Mouse (Mus musculus) stomach, embryonic 15.5 days (tissue): ENCODE data around the gene Mast1. TPM values are rescaled to one million over a fixed set of nuclear protein-coding genes. Genes with fewer than 3 reads are reported as not detected.

ENCODE experiments used
- ATAC-seq: fragments of 200-750 bp; cut with Nextera tagmentation; 2 replicates; pipeline ENCODE4 v1.8.0; 2017; ENCODE audit warnings: low read depth, moderate number of reproducible peaks, moderate TSS enrichment; ENCODE audit not compliant: insufficient read depth, low FRiP score
- H3K27ac ChIP-seq: fragments of 300-500 bp; sonication (generic); 2 replicates; pipeline ENCODE4 v1.5.1; 2015; ENCODE audit warnings: mild to moderate bottlenecking, inconsistent platforms
- H3K27me3 ChIP-seq: fragments of 300-500 bp; sonication (generic); replicated peaks from 2 replicates; pipeline ENCODE4 v1.6.1; 2015; ENCODE audit warnings: inconsistent platforms
- H3K36me3 ChIP-seq: fragments of 300-500 bp; sonication (generic); 2 replicates; pipeline ENCODE4 v1.6.1; 2015; ENCODE audit warnings: inconsistent platforms
- H3K4me1 ChIP-seq: fragments of 300-500 bp; sonication (generic); 2 replicates; pipeline ENCODE4 v1.6.1; 2015; ENCODE audit warnings: inconsistent platforms
- H3K4me2 ChIP-seq: fragments of 300-500 bp; sonication (generic); 2 replicates; pipeline ENCODE4 v1.6.1; 2015; ENCODE audit warnings: mild to moderate bottlenecking, inconsistent platforms
- H3K4me3 ChIP-seq: fragments of 300-500 bp; sonication (generic); replicated peaks from 2 replicates; pipeline ENCODE4 v1.5.1; 2015; ENCODE audit warnings: inconsistent platforms
- H3K9ac ChIP-seq: fragments of 300-500 bp; sonication (generic); 2 replicates; pipeline ENCODE4 v1.6.1; 2015; ENCODE audit warnings: inconsistent platforms
- H3K9me3 ChIP-seq: fragments of 300-500 bp; sonication (generic); 2 replicates; pipeline ENCODE4 v1.6.1; 2016; ENCODE audit warnings: inconsistent platforms
- WGBS: fragments of 180-500 bp; shearing (Covaris S2); methylation state at CpG from one replicate; pipeline ENCODE4 v1.1.7; 2015; 5-methylcytosine and 5-hydroxymethylcytosine counted together
- polyA plus RNA-seq: library from polyadenylated mRNA; unstranded; fragments of >200 nt; fragmentation: Nextera tagmentation; extraction: Ambion mirVana; gene quantifications from 2 replicates; pipeline ENCODE4 v1.2.1, GENCODE M21; 2015

The Mast1 gene
- polyA plus RNA-seq, 1 experiment from 2014 or later = 2.2 TPM

DNA sequence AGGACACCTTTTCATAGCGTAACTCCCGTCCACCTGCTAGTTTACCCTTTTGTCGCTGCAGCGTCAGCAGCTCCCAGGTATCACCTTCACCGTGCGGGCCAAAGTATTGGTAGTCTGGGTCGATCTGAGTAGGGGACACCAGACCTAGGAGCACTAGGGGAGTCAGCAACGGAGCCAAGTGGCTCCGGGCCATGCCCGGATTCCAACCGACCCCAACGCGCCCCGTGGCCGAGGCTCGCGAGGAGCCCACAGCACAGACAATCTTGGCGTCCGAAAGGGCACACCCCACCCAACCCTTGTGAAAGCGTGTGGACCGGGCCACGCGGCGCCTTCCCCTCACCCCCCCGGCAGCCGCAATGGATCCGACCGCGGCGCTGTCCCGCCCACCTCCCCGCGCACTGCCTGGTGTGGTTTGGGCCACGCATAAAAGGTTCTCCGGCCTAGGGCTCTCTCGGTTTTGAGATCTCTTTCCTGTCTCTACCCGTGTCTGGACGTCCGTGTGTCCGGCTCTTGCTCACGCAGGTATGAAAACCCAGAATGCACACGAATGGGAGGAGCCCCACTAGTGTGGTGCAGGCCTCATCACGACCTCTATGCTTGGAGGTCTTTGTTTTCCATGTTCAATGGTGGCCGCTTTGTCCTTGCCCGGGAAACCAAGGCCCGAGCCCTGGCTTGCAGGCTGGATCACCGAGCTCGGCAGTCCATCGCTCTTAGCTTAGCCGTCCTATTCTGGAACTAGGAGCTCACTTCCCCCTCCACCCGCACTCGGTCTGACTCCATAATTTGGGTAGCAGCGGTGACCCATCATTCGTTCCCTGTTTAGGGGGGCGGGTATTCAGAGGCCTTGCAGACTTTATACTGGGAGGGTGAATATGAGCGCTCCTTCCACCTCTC is 32.3 kb upstream of the Mast1 start, which contains the start of the genes Gm49661, Prdx2 and Rnaseh2a:
Gm49661 (minus strand) TSS at position 193 of the 894 bp plus-strand sequence.
Prdx2 (plus strand) TSS at position 347 of the 894 bp plus-strand sequence.
Rnaseh2a (minus strand) TSS at position 527 of the 894 bp plus-strand sequence.
- peak within 1 kb of the TSS; percentile 76 for H3K9ac ChIP-seq
- peak within 1 kb of the TSS; percentile 95 for H3K27ac ChIP-seq
- WGBS = under 1% methylated on average over 56 of the region's 56 CpGs
- H3K4me1 ChIP-seq = peaks cover 28% of the 10 kb centered on the region
- H3K9me3 ChIP-seq = no peaks in the 10 kb centered on the region
- H3K27me3 ChIP-seq = no peaks in the 10 kb centered on the region
- H3K4me2 ChIP-seq = peak within 1 kb of the TSS; percentile 84
- peaks cover 11% of the 10 kb centered on the region for H3K36me3 ChIP-seq
- ATAC-seq = peak; percentile 77
- peak within 1 kb of the TSS; percentile 71 for H3K4me3 ChIP-seq

DNA sequence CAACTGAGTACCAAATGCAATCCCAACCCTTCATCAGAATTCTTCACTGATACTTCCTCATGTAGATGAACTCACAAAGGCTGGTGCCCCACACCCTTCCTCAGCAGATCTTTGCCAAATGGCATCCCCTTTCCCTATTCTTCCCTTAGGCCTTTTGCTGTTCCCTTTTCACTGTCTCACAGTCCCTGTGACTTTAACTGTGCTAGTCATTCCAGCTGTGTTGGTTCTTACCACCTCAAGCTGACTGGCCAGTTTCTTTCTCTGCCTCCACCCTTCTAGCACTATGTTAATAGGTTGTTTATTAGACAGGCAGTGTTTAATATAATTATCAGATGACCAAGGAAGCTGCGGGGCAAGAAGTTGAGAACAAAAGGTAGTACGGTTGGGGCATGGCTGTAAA is 31.5 kb upstream of the Mast1 start:
- H3K9me3 ChIP-seq = no peaks in the 10 kb centered on the region
- H3K27me3 ChIP-seq = no peaks in the 10 kb centered on the region
- ATAC-seq = no peak
- WGBS = 6% methylated on average over 2 of the region's 2 CpGs
- peak overlapping the region; percentile 95 for H3K27ac ChIP-seq
- H3K9ac ChIP-seq = peak overlapping the region; percentile 76; the same call in 1 of the 2 replicates
- peak overlapping the region; percentile 84 for H3K4me2 ChIP-seq
- peaks cover 11% of the 10 kb centered on the region for H3K36me3 ChIP-seq
- peaks cover 25% of the 10 kb centered on the region for H3K4me1 ChIP-seq
- H3K4me3 ChIP-seq = peak overlapping the region; percentile 71

DNA sequence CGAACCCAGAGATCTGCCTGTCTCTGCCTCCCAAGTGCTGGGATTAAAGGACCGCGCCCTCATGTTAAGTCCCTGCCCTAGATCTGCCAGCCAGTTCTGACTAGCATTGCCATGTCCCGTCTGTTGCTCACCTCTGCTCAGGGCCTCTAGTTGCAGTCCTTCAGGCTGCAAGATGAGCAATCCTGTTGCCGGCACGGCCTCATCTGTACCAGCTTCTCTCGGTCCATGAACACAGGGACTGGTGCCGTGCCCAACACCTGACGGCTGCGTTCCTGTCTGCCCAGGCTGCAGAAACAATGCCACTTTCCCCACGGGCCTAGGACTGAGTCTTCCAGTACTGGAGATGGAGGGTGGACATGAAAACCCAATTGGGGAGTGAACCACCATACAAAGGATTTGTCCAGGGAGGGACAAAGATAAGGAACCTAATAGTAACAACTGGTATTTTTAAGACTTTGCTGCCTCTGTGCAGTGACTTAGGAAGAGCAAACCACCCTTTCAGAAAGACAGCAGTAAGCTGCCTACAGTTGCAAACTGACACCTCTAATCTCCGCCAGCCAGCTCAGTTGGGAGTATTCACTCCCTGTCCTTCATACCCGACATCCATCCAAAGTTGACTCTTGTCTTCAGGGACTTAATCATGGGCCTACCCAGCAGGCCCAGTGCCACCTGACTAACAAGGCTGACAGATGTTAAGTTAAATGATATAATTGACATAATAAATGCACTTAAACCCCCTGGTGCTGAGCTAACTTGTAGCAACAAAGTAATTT is 30.6 kb upstream of the Mast1 start:
- WGBS = 89% methylated on average over 13 of the region's 13 CpGs
- H3K4me2 ChIP-seq = no peak overlapping the region
- H3K36me3 ChIP-seq = peaks cover 11% of the 10 kb centered on the region
- H3K27me3 ChIP-seq = no peaks in the 10 kb centered on the region
- H3K4me1 ChIP-seq = peaks cover 25% of the 10 kb centered on the region
- H3K9ac ChIP-seq = no peak overlapping the region
- H3K27ac ChIP-seq = no peak overlapping the region
- H3K9me3 ChIP-seq = no peaks in the 10 kb centered on the region
- ATAC-seq = no peak
- no peak overlapping the region for H3K4me3 ChIP-seq

- Histone ChIP-seq H3K27ac (peak overlapping the region; percentile 78; the same call in 1 of the 2 replicates), H3K4me2 (peak overlapping the region; percentile 84; the same call in 1 of the 2 replicates)
Observed at GRCm38 (mm10) chr8:84966603-84967002, 29.4 kb upstream of the Mast1 start.

GRCm38 (mm10) chr8:84965731-84966291 is 28.7 kb upstream of the Mast1 start:
- no peaks in the 10 kb centered on the region for H3K9me3 ChIP-seq
- peak overlapping the region; percentile 72 for H3K4me3 ChIP-seq
- no peaks in the 10 kb centered on the region for H3K27me3 ChIP-seq
- H3K9ac ChIP-seq = peak overlapping the region; percentile 57
- ATAC-seq = peak; percentile 90
- under 1% methylated on average over 41 of the region's 41 CpGs for WGBS
- H3K36me3 ChIP-seq = no peaks in the 10 kb centered on the region
- peaks cover 22% of the 10 kb centered on the region for H3K4me1 ChIP-seq
- H3K4me2 ChIP-seq = peak overlapping the region; percentile 84
- H3K27ac ChIP-seq = peak overlapping the region; percentile 78

More at GRCm38 (mm10) chr8:84966603-84967002, 29.4 kb upstream of the Mast1 start:
- ATAC-seq = 0 out of 2 replicates have a peak, but pooled peaks have one; percentile 4
- H3K9ac ChIP-seq = no peak overlapping the region
- H3K4me3 ChIP-seq = no peak overlapping the region
- H3K9me3 ChIP-seq = no peaks in the 10 kb centered on the region
- WGBS = 32% methylated on average over 3 of the region's 3 CpGs
- H3K27me3 ChIP-seq = no peaks in the 10 kb centered on the region
- peaks cover 25% of the 10 kb centered on the region for H3K4me1 ChIP-seq
- H3K36me3 ChIP-seq = peaks cover 6% of the 10 kb centered on the region

GRCm38 (mm10) chr8:84963952-84964351 is 26.8 kb upstream of the Mast1 start:
- WGBS = 86% methylated on average over 4 of the region's 4 CpGs
- Histone ChIP-seq H3K4me3 (no peak overlapping the region), H3K9ac (no peak overlapping the region), H3K4me2 (no peak overlapping the region), H3K9me3 (no peaks in the 10 kb centered on the region), H3K4me1 (peaks cover 16% of the 10 kb centered on the region), H3K36me3 (0 out of 2 replicates have a peak, but pooled peaks cover 5% of the 10 kb centered on the region), H3K27me3 (no peaks in the 10 kb centered on the region), H3K27ac (no peak overlapping the region)
- no peak for ATAC-seq

GRCm38 (mm10) chr8:84959811-84960210 is 22.7 kb upstream of the Mast1 start:
- no peaks in the 10 kb centered on the region for H3K27me3 ChIP-seq
- no peaks in the 10 kb centered on the region for H3K9me3 ChIP-seq
- no peak overlapping the region for H3K9ac ChIP-seq
- no peak overlapping the region for H3K4me2 ChIP-seq
- WGBS = 92% methylated on average over 7 of the region's 7 CpGs
- H3K36me3 ChIP-seq = peaks cover 11% of the 10 kb centered on the region; the same call in 1 of the 2 replicates
- no peak for ATAC-seq
- H3K27ac ChIP-seq = no peak overlapping the region
- no peaks in the 10 kb centered on the region for H3K4me1 ChIP-seq
- H3K4me3 ChIP-seq = no peak overlapping the region

DNA sequence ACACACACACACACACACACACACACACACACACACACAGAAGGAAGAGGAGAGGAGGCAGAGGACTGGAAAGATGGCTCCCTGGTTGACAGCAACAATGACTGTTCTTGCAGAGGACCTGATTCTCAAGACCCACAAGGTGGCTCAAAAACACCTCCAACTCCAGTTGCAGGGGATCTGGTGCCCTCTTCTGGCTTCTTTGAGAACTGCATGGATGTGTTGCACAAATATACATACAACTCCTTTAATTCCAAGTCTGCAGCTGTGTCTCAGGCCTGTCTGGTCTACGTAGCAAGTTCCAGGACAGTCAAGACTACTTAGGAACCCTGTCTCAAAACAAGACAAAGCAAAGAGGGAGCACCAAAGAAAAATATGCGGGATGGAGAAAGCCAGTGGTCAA is 19.6 kb upstream of the Mast1 start:
- Histone ChIP-seq H3K36me3 (peaks cover 11% of the 10 kb centered on the region; the same call in 1 of the 2 replicates), H3K9me3 (no peaks in the 10 kb centered on the region), H3K4me2 (no peak overlapping the region), H3K9ac (no peak overlapping the region), H3K4me3 (no peak overlapping the region), H3K27me3 (peaks cover 4% of the 10 kb centered on the region; the same call in 1 of the 2 replicates), H3K27ac (no peak overlapping the region), H3K4me1 (no peaks in the 10 kb centered on the region)
- no peak for ATAC-seq
- WGBS = 56% methylated on average over 2 of the region's 2 CpGs

- H3K27me3 ChIP-seq = peaks cover 21% of the 10 kb centered on the region
- H3K9ac ChIP-seq = no peak overlapping the region
- H3K4me2 ChIP-seq = peak overlapping the region; percentile 29
- H3K9me3 ChIP-seq = no peaks in the 10 kb centered on the region
- 7% methylated on average over 18 of the region's 18 CpGs for WGBS
- no peak overlapping the region for H3K4me3 ChIP-seq
- H3K27ac ChIP-seq = no peak overlapping the region
- peaks cover 5% of the 10 kb centered on the region; the same call in 1 of the 2 replicates for H3K36me3 ChIP-seq
- ATAC-seq = peak; percentile 75
- no peaks in the 10 kb centered on the region for H3K4me1 ChIP-seq
Observed at GRCm38 (mm10) chr8:84952612-84953255, 15.6 kb upstream of the Mast1 start.

DNA sequence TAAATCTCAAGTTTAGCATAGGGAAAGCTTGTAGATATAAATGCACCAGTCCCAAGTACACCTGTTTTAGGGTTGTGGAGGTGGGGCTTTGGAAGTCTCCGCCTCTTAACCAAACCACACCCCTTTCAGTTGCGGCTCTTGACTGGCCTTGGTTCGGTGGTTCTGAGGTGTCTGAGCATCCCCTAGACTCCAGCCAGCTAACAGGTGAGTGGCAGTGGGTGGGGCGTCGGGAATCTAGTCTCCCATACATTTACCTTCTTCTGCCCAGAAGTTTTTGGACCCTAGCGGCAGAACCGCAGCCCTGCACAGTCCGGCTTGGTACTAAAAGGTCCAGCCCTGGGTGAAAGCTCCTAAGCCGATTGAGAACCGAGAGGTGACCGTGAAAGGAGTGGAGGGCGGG is 12.6 kb upstream of the Mast1 start:
- peaks cover 18% of the 10 kb centered on the region for H3K4me1 ChIP-seq
- no peak overlapping the region for H3K4me2 ChIP-seq
- peaks cover 48% of the 10 kb centered on the region for H3K27me3 ChIP-seq
- ATAC-seq = no peak
- H3K9me3 ChIP-seq = no peaks in the 10 kb centered on the region
- no peak overlapping the region for H3K4me3 ChIP-seq
- no peaks in the 10 kb centered on the region for H3K36me3 ChIP-seq
- 22% methylated on average over 12 of the region's 12 CpGs for WGBS
- no peak overlapping the region for H3K9ac ChIP-seq
- no peak overlapping the region for H3K27ac ChIP-seq

DNA sequence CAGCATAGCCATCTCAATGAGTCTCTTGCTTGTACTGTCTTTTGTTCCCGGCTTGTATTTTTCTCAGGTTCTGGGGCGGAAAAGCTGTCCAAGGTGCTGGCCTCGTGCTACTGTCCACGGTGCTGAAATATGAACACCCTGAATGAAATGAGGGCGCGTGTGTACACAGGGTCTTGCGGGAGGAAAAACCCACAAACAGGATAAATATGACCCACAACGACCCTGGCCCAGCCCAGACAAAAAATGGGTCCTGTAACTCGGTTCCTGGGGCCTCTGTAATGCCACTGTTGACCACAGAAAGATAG is 10.0 kb upstream of the Mast1 start:
- Histone ChIP-seq H3K36me3 (no peaks in the 10 kb centered on the region), H3K4me3 (no peak overlapping the region), H3K9ac (no peak overlapping the region), H3K4me2 (no peak overlapping the region), H3K9me3 (no peaks in the 10 kb centered on the region), H3K27me3 (peaks cover 61% of the 10 kb centered on the region), H3K27ac (no peak overlapping the region), H3K4me1 (peaks cover 22% of the 10 kb centered on the region)
- no peak for ATAC-seq
- 11% methylated on average over 9 of the region's 9 CpGs for WGBS
